Mouse (Mus musculus) forebrain, embryonic 12.5 days (tissue): ENCODE measurements at regions not wholly inside any gene's neighbourhood (a gene's known extent, or its start where the extent isn't known, plus 50 kb on each side); places are given as distances from the start of the nearest gene placed in this dataset.

ENCODE experiments used
- ATAC-seq: fragments of 200-750 bp; cut with Nextera tagmentation; 2 replicates; pipeline ENCODE4 v1.8.0; 2017; ENCODE audit warnings: moderate TSS enrichment; ENCODE audit not compliant: low FRiP score
- H3K27ac ChIP-seq: fragments of 300-500 bp; sonication (generic); 2 replicates; pipeline ENCODE4 v1.5.1; 2016; ENCODE audit warnings: mild to moderate bottlenecking
- H3K27me3 ChIP-seq: fragments of 300-500 bp; sonication (generic); 2 replicates; pipeline ENCODE4 v1.6.1; 2016; ENCODE audit warnings: mild to moderate bottlenecking
- H3K36me3 ChIP-seq: fragments of 300-500 bp; sonication (generic); replicated peaks from 2 replicates; pipeline ENCODE4 v1.6.1; 2016; ENCODE audit warnings: mild to moderate bottlenecking
- H3K4me1 ChIP-seq: fragments of 300-500 bp; sonication (generic); 2 replicates; pipeline ENCODE4 v1.6.1; 2016
- H3K4me2 ChIP-seq: fragments of 300-500 bp; sonication (generic); 2 replicates; pipeline ENCODE4 v1.6.1; 2016; ENCODE audit warnings: mild to moderate bottlenecking, moderate library complexity
- H3K4me3 ChIP-seq: fragments of 300-500 bp; sonication (generic); replicated peaks from 2 replicates; pipeline ENCODE4 v1.5.1; 2016; ENCODE audit warnings: mild to moderate bottlenecking
- H3K9ac ChIP-seq: fragments of 300-500 bp; sonication (generic); 2 replicates; pipeline ENCODE4 v1.6.1; 2016; ENCODE audit warnings: mild to moderate bottlenecking
- H3K9me3 ChIP-seq: fragments of 300-500 bp; sonication (generic); 2 replicates; pipeline ENCODE4 v1.6.1; 2016
- WGBS: fragments of 180-500 bp; shearing (Covaris S2); methylation state at CpG from one replicate; pipeline ENCODE4 v1.1.7; 2016; 5-methylcytosine and 5-hydroxymethylcytosine counted together

DNA sequence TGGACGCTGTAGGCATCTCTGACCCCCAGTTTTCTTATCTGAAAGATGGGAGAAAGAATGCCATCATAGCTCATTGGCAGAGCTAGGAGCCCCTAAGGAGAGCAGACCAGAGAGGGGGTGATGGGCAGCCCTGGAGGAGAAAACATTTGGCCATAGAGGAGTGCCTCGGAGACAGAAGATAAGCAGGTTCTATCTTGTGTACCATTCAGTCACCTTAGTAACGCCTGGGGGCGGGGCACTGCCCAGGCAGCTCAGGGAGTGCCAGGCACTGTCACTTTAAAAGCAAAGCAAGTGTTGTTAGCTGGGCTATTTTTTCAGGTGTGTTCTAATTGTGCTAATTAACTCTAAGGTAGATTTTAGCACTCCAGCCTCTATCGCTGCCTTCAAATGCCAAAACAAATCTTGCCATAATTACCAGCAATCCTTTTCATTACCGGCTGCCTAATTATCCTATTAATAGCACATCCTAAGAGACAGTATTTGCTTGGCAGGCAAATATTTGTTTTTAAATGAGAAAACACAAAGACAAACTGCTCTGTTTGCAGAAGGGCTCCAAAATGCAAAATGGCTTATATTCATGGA lies 119.1 kb downstream of the Tle3 start:
- no peaks in the 10 kb centered on the region for H3K36me3 ChIP-seq
- H3K27me3 ChIP-seq: peaks cover 79% of the 10 kb centered on the region
- H3K9me3 ChIP-seq: no peaks in the 10 kb centered on the region
- H3K4me2 ChIP-seq: no peak overlapping the region
- H3K4me1 ChIP-seq: peaks cover 26% of the 10 kb centered on the region
- no peak overlapping the region for H3K9ac ChIP-seq
- ATAC-seq: no peak
- H3K4me3 ChIP-seq: no peak overlapping the region
- WGBS: 36% methylated on average over 6 of the region's 6 CpGs
- no peak overlapping the region for H3K27ac ChIP-seq

DNA sequence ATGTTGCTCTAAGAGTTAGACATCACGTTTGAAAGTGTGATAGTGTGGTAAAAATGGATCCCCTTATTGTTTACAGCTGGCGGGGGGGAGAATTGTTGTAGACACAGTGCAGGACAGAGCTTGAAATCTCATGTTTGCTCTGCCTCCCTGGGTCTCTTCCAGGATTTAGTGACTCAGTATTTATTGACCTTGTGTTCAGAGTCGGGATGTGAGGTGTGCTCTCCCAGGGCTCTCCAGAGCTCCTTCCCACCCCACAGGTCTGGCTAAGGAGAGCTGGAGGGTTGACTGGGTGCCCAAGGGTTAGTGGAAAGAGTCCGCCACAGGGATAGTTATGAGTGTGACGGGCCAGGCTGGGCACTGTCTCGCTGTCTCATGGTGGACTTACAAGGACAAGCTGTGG lies 117.8 kb downstream of the Tle3 start:
- Histone ChIP-seq H3K4me2 (no peak overlapping the region), H3K4me1 (peaks cover 26% of the 10 kb centered on the region), H3K27ac (no peak overlapping the region), H3K36me3 (no peaks in the 10 kb centered on the region), H3K9me3 (no peaks in the 10 kb centered on the region), H3K27me3 (peaks cover 82% of the 10 kb centered on the region), H3K4me3 (no peak overlapping the region), H3K9ac (no peak overlapping the region)
- 77% methylated on average over 6 of the region's 6 CpGs for WGBS
- no peak for ATAC-seq

DNA sequence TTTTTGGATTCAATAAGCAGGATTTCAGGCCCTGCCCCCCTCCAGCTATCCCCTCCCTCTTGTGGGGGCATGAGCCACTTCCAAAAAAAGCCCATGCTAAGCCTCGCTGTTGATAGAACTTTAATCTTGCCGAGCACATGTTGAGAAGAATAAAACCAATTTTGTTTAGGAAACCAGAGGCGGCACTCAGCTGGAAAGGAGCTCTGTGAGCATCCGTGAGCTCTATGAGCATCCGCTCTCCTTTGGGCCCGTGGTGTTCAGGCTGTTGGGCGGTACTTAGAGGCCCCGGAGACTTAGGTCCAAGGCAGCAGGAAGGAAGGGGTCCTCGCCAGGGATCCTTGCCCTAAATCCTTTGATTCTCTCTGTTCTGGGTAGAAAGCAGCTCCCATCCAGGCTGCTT lies 117.0 kb downstream of the Tle3 start:
- H3K4me2 ChIP-seq: no peak overlapping the region
- no peak overlapping the region for H3K9ac ChIP-seq
- ATAC-seq: no peak
- H3K4me1 ChIP-seq: peaks cover 26% of the 10 kb centered on the region
- H3K36me3 ChIP-seq: no peaks in the 10 kb centered on the region
- no peak overlapping the region for H3K27ac ChIP-seq
- no peaks in the 10 kb centered on the region for H3K9me3 ChIP-seq
- 7% methylated on average over 9 of the region's 9 CpGs for WGBS
- no peak overlapping the region for H3K4me3 ChIP-seq
- peaks cover 84% of the 10 kb centered on the region for H3K27me3 ChIP-seq

DNA sequence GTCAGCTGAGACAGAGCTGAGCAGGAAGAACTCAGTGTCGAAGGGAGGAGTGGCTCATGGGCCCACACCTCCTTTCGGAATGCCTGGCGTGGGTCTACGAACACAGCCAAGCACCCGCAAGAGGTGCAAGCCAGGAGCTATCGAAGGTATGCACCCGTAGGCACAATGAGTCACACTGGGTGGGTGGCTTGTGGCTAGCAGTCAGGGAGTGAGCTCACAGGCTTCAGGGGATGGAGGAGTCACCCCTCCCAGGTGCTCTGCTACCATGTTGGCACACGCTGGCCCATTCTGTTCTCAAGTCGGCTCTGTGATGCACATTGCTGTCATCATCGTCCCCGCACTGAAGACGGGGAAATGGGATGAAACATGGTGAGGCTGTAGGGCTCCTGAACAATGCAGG lies 115.7 kb downstream of the Tle3 start:
- Histone ChIP-seq H3K27me3 (peaks cover 77% of the 10 kb centered on the region), H3K4me1 (peaks cover 26% of the 10 kb centered on the region), H3K4me3 (no peak overlapping the region), H3K9ac (no peak overlapping the region), H3K27ac (no peak overlapping the region), H3K36me3 (no peaks in the 10 kb centered on the region), H3K9me3 (no peaks in the 10 kb centered on the region), H3K4me2 (no peak overlapping the region)
- 98% methylated on average over 12 of the region's 12 CpGs for WGBS
- ATAC-seq: no peak

DNA sequence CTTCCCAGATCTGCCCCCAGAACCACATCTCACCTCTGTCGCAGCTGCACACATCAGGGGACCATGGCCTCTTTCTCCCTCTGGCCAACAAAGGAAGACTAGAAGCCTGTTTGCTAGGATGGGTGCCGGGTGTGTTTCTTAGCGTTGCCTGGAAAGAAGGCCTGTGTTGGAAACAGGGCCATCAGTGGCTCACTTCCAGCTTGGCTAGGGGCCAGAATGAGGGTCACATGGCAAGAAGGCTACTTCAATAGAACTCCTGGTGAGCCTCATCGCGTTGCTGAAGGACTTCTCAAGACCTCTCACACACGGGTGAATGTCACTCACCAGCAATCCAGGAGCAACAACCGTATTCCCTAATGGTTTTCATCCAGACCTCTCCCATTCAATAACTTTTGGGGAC lies 115.0 kb downstream of the Tle3 start:
- peaks cover 71% of the 10 kb centered on the region for H3K27me3 ChIP-seq
- ATAC-seq: no peak
- H3K4me3 ChIP-seq: no peak overlapping the region
- no peaks in the 10 kb centered on the region for H3K36me3 ChIP-seq
- 66% methylated on average over 7 of the region's 7 CpGs for WGBS
- no peak overlapping the region for H3K4me2 ChIP-seq
- no peaks in the 10 kb centered on the region for H3K9me3 ChIP-seq
- H3K27ac ChIP-seq: no peak overlapping the region
- peaks cover 26% of the 10 kb centered on the region for H3K4me1 ChIP-seq
- H3K9ac ChIP-seq: no peak overlapping the region

DNA sequence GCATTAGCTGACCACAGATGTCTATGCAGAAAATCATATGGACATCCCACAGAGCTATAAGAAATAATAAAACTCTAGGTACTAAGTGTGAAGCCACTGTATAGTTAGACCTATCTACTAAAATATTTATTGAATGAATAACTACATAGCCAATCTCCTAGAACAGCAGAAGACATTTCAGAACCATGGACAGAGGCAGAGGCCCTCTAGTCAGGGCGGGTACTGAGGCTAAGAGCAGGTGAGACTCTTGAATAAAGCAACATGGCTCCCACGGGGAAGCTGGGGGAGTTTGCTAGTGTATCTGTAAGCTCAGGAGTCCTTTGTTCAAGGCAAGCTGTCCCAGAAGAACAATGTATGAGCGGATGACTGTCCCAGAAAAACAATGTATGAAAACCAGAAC lies 112.2 kb downstream of the Tle3 start:
- WGBS: 36% methylated on average over 3 of the region's 3 CpGs
- Histone ChIP-seq H3K9ac (no peak overlapping the region), H3K27ac (no peak overlapping the region), H3K27me3 (peaks cover 71% of the 10 kb centered on the region), H3K4me1 (peaks cover 15% of the 10 kb centered on the region), H3K36me3 (no peaks in the 10 kb centered on the region), H3K4me3 (no peak overlapping the region), H3K4me2 (no peak overlapping the region), H3K9me3 (no peaks in the 10 kb centered on the region)
- ATAC-seq: no peak

DNA sequence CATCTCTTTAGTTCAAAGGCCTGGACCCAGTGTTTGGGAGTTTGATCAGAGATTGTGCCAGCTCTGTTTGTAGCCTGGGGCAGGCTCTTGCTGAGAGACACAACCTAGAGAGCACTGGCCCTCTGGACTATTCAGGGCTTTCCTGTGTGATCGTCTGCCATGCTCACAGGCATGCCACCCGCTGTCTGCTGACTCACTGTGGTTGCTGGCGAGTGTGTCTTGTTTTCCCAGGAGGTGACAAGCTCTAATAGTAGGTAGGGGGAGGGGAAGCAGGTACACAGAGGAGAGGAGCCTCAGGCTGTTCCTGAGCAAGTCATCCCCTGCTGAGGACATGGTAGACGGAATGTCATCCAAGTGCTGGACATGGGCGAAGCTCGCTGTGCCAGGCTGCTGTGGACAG lies 107.5 kb downstream of the Tle3 start:
- Histone ChIP-seq H3K4me1 (peaks cover 15% of the 10 kb centered on the region), H3K4me3 (no peak overlapping the region), H3K27me3 (peaks cover 72% of the 10 kb centered on the region), H3K27ac (no peak overlapping the region), H3K9me3 (no peaks in the 10 kb centered on the region), H3K4me2 (no peak overlapping the region), H3K36me3 (no peaks in the 10 kb centered on the region), H3K9ac (no peak overlapping the region)
- 46% methylated on average over 6 of the region's 6 CpGs for WGBS
- ATAC-seq: no peak

DNA sequence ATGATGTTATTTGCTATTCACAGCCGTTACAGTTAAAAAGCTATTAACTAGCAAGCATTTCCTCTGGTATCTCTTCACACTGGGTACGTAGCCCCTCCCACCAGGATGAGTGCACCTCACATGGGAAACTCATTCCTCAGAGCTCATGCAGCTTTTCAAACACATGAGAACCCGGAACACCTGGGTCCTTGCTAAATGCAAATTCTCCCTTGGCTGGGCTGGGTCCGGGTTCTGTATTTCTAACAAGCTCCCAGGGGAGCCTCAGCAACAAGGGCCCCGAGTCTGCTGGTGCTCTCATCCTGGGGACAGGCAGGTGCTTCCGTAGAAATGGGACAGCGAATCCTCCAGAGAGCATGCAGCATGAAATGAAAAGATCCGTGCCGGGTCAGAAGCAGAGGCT lies 106.7 kb downstream of the Tle3 start:
- no peak overlapping the region for H3K9ac ChIP-seq
- H3K36me3 ChIP-seq: no peaks in the 10 kb centered on the region
- no peak overlapping the region for H3K4me2 ChIP-seq
- peaks cover 15% of the 10 kb centered on the region for H3K4me1 ChIP-seq
- H3K9me3 ChIP-seq: no peaks in the 10 kb centered on the region
- H3K27me3 ChIP-seq: peaks cover 74% of the 10 kb centered on the region
- no peak overlapping the region for H3K27ac ChIP-seq
- WGBS: 31% methylated on average over 9 of the region's 9 CpGs
- no peak overlapping the region for H3K4me3 ChIP-seq
- no peak for ATAC-seq

DNA sequence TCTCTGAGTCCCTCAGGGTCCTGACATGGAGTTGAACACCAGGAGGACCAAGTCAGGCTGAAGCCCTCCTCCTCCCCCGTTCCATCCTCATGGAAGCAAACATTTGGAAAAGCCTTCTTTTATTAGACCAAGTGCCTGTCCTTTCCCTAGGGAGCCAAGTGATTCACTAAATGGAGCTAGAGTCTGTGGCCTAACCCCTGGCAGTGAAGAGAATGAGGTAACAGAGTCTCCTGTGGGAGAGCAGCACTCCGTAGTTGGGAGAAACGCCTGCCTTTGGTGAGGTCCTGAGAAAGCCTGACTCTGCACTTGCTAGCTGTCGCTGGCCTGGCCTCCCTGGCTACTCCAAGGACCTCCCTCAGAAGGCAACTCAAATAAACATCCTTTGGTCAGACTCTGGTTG lies 104.2 kb downstream of the Tle3 start:
- H3K27ac ChIP-seq: no peak overlapping the region
- H3K4me2 ChIP-seq: no peak overlapping the region
- no peak overlapping the region for H3K4me3 ChIP-seq
- H3K9ac ChIP-seq: no peak overlapping the region
- H3K9me3 ChIP-seq: no peaks in the 10 kb centered on the region
- no peaks in the 10 kb centered on the region for H3K36me3 ChIP-seq
- H3K27me3 ChIP-seq: peaks cover 89% of the 10 kb centered on the region
- H3K4me1 ChIP-seq: peaks cover 18% of the 10 kb centered on the region
- no peak for ATAC-seq
- WGBS: 67% methylated on average over 4 of the region's 4 CpGs

DNA sequence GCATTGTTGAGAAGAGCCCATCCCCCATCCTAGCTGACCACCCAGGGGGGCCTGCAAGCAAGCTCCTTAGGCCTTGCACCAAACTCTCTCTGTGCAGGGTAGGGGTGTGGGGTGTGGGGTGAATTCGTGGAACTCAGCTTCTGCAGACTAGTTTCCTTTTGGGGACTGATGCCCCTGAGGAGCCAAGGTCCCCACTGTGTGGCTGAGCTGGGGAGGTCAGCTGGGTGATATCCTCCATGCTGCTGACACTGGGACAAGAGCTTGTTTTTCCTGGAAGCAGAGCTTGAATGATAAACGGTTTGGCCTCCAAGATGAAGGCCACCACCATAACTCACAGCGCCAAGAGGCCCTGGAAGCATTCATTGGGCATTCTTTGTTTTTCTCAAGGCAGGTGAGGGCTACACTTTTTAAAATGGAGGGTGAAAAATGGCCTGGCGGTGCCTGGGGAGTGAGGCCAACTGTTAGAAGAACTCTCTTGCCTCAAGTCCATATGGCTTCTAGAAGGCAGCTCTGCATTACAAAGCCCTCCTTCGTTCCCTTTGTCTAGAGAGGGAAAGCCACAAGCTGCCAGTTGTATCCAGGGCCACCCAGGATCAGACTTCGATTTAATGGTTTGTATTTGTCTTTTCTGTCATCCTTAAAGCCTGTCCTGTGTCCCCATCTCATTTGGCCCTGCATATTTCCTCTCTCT lies 98.8 kb downstream of the Tle3 start:
- peaks cover 3% of the 10 kb centered on the region; the same call in 1 of the 2 replicates for H3K9me3 ChIP-seq
- 34% methylated on average over 6 of the region's 6 CpGs for WGBS
- no peak overlapping the region for H3K27ac ChIP-seq
- no peak overlapping the region for H3K4me3 ChIP-seq
- ATAC-seq: no peak
- no peak overlapping the region for H3K9ac ChIP-seq
- H3K27me3 ChIP-seq: peaks cover 82% of the 10 kb centered on the region
- H3K4me1 ChIP-seq: peaks cover 27% of the 10 kb centered on the region
- no peak overlapping the region for H3K4me2 ChIP-seq
- H3K36me3 ChIP-seq: no peaks in the 10 kb centered on the region

DNA sequence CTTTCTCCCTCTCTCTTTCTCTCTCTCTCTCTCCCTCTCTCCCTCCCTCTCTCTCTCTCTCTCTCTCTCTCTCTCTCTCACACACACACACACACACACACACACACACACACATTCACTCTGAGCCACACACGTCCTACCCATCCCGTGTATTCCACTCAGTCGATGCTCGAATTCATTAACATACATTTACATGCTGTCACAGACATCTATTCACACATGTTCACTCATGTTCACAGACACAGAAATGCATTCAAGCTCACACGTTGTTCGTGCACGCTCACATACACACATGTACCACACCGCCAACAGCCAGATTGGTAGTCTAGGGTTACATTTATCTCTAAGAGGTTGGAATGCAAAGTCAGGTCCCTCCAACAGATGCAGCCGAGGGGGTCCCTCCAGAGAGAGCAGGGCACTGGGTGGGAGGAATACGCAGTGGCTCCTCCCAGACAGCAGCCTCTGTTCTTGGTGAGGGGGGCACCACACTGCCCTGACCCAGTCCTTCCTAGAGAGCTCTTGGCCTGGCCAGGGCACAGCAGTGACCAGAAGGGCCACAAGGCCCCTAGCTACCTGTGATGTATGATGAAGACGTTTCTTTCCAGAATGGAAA lies 96.8 kb downstream of the Tle3 start:
- Histone ChIP-seq H3K4me1 (peaks cover 27% of the 10 kb centered on the region), H3K27ac (peak overlapping the region; percentile 75; the same call in 1 of the 2 replicates), H3K4me3 (no peak overlapping the region), H3K4me2 (peak overlapping the region; percentile 23; the same call in 1 of the 2 replicates), H3K9ac (no peak overlapping the region), H3K27me3 (peaks cover 81% of the 10 kb centered on the region), H3K9me3 (peaks cover 14% of the 10 kb centered on the region), H3K36me3 (no peaks in the 10 kb centered on the region)
- ATAC-seq: peak; percentile 79
- WGBS: 36% methylated on average over 11 of the region's 11 CpGs

DNA sequence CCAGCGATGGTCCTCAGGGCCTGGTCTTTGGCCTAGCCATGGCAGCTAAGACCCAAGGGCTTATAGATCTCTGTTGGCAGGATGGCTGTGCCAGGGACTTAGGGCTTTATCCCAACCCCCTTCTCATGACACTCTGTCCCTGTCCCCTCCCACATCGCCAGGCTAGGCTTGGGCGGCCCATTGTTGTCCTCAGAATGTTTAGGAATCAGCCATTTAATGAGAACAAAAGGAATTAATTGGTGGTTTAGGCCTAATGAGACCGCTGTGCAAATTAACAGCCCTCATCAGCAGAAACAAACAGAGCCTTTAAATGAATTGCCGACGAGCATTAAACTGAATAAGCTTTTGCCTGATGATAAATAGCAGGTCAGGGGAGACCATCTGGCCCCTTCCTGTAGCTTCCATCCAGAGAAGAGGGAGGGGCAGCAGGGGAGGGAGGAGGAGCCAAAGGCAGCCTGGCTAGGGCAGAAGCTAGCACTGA lies 96.2 kb downstream of the Tle3 start:
- no peak overlapping the region for H3K4me2 ChIP-seq
- peak; percentile 94 for ATAC-seq
- H3K27ac ChIP-seq: peak overlapping the region; percentile 75
- no peaks in the 10 kb centered on the region for H3K36me3 ChIP-seq
- 9% methylated on average over 6 of the region's 6 CpGs for WGBS
- no peak overlapping the region for H3K9ac ChIP-seq
- H3K4me3 ChIP-seq: no peak overlapping the region
- H3K4me1 ChIP-seq: peaks cover 27% of the 10 kb centered on the region
- peaks cover 14% of the 10 kb centered on the region for H3K9me3 ChIP-seq
- H3K27me3 ChIP-seq: peaks cover 81% of the 10 kb centered on the region
